Mouse (Mus musculus): ENCODE measurements around the gene Fcrl6.

Gene Fcrl6

DNA sequence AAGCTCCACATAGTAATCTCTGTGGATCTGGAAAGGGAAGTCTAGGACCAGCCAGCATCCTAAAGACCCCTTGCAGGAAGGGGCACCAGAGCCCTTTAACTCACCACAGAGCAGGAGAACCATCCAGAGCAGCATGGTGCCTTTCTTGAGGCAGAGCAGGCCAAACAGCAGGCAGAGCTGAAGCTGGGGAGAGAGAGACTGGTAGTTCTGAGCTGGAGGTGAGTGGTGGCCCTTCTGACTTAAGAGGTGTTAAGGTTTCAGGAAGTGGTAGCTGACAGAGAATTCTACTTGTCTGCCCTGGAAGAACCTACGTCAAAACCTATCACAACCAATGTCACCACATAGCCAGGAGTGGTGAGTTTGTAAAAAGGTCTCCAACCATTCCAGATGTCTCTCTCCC lies at the start of gene Fcrl6:
Gene Fcrl6, minus strand, starts transcription at position 226 of the 400 bp plus-strand sequence.
- DNase-seq: no peak

DNA sequence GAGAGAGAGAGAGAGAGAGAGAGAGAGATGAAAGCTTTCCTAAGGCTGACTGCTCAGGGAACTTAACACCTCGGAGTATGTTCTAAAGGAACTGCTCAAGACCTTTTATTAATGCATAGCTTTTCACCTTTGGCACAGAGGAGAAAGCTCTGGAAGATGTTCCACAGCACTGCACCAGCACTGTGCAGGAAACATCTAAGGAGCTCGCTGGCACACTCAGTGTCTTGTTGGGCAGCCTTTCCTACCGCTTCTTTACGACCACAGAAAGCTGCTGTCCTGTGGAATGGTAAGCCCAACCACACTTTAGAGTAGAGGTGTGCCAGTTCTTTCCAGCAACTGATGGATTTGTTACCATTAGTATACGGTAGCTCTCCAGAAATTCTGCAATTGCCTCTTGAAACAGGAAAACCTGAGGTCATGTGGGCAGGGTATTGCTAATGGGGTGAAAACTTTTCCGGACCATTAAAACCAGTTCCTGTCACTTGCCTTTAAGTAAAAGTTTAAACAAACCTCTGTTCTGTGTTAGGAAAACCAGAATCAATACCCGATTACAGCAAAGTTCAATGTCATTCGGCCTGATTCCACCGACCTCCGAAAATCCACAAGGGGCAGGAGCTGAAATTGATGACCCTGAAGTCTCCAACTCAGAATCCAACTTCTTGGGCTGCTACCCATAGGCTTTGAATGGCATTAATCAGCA lies 49.1 kb upstream of the Fcrl6 start:
- no peak for DNase-seq

DNA sequence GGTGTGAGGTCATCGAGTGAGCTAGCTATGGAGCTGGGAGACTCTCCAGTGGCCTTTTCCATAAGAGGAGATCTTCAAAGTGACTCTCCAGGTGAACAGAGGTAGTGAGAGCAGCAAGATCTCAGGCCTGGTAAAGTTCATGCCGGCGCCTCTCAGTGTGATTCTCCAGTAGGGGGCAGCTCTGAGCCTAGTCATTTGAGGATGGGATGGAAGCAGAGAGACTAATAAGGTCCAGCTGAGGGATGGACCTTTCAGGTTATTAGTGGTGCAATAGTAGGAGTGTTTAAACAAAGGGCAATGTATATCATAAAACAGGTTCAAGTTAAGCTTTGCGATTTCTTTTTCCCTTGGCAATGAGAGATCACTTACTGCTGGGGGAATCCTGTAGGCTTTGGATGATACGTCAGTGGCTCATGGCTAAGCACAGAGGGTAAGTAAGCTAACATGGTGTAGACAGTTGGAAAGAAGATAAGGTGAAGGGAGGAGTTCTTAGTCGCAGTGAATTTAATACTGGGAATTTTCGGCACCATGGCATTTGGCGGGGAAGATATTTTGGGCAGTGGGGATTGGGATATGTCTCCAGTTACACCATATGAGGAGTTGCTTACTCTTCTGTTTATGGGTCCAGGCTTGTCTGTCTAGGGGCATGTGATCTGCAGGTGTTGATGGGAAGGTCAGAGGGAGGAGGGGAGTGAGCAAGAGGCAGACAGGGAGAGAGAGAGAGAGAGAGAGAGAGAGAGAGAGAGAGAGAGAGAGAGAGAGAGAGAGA lies 48.4 kb upstream of the Fcrl6 start:
- peak; percentile 21 for DNase-seq

DNA sequence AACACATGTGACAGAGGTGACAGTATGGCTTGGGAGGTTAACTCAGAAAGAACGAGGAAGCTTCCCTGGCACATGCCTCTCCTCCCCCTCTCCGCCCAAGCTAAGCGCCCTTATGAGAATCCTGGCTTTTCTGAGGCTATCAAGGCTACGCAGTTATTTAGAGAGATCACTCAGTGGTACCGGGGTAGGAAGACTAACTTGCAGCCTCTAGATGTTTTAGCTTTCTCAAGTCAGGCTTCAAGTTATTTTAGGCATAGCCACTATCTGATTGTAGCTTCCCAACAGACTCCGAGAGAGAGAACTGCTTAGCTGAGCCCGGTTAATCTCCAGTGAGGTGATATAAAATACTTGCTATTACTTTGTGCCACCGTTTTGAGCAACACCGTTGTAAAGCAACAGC lies 47.0 kb upstream of the Fcrl6 start:
- DNase-seq: no peak

DNA sequence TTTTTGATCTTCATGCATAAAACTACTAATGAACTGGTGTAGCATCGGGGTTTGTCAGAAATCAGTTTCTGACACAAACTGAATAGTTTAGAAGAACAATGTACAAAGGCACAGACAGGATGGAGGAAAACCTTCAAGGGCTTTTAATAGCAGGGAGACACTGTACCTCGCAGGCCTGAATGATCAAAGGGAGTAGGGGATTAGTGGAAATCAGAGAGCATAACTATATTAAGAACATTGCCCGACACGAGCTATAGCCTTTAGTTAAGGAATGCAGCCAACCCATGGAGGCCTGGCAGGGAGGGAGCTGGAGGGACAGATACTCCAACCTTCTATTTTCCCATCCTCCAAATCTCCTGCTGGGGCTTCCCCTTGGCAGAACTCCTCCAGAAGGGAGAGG lies 44.9 kb upstream of the Fcrl6 start:
- DNase-seq: no peak

DNA sequence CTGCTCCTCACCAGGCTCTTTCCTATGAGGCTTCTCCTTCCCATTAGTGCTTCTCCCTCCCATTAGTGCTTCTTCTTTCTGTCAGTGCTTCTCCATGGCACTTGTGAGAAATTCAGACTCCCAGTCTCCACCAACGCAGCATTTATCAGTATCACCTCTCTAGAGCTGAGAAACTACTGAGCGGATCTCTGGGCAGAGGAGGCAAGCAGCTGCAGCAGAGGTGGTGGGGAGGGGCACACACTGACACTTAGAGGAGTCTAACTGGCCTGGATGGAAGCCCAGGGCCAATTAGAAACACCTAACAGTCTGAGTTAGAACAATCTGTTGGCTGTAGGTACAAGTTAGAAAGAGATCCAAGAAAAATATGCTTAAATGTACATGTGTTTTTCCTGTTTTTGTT lies 36.4 kb upstream of the Fcrl6 start:
- DNase-seq: no peak

DNA sequence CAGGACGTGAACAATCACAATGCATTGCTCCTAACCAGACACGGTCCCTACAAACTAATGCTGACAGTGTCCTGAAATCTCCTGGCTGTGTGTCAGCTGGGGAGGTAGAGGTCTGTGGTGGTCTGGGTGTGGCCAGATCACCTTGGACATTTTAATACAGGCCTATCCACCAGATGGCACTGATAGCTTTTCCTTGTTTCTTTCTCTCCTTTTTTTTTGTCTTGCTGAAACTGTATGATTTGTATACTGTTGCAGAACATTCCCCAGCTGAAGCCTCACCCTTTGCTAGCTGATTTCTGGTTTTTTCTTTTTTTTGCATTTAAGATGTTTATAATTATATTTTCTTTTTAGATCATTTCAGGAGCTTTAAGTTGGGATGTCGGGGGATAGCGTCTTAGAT lies 35.5 kb upstream of the Fcrl6 start:
- DNase-seq: no peak

DNA sequence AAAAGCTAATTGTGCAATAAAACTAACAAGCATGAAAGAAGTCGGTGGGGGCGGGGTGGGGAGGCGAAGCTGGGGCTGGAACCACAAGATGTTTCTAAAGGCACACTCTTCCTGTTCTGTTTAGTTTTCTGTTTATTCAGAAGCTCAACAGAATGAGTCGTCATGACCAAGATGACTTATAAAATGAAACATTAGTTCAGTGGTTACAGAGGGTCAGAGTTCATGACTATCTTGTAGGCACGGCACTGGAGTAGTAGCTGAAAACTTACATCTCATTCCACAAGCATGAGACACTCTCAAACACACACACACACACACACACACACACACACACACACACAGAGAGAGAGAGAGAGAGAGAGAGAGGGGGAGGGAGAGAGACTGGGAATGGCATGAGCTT lies 33.9 kb upstream of the Fcrl6 start:
- DNase-seq: no peak

DNA sequence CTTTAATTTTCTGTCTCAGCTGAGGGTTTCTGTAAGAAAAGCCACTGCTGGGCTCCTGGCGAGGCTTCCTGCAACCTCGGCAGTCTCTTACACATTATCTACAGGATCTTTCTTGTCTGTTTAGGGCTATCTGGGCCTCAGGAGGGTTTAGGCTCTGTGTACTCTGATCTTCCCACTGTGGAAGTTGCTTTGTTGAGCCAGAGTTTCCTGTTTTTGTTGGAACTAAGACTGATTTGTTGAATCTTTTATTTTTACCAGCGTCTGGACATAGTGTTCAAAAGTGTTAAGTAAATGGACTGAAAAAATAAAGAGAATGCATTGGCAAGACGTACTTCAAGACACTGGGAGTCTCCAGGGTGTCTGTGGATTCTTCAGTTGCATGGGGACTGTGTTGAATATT lies 32.9 kb upstream of the Fcrl6 start:
- no peak for DNase-seq

DNA sequence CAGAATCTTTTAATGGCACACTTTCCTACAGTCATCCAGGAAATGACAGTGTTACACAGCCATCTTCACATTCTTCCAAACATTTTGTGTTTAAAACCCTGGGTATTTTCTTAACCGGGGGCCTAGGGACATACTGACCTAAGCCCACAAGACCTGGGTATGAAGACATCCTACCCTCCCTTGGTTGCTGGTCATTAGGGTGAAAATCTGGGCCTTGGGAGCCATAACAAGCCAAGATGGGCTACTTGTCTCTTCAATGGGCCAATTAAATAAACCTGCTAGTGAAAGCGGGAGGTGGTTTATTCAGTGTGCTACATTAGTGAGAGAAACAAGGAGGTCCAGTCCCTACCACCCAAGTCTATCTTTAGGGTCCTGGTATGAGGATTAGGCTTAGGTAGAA lies 31.8 kb upstream of the Fcrl6 start:
- no peak for DNase-seq

DNA sequence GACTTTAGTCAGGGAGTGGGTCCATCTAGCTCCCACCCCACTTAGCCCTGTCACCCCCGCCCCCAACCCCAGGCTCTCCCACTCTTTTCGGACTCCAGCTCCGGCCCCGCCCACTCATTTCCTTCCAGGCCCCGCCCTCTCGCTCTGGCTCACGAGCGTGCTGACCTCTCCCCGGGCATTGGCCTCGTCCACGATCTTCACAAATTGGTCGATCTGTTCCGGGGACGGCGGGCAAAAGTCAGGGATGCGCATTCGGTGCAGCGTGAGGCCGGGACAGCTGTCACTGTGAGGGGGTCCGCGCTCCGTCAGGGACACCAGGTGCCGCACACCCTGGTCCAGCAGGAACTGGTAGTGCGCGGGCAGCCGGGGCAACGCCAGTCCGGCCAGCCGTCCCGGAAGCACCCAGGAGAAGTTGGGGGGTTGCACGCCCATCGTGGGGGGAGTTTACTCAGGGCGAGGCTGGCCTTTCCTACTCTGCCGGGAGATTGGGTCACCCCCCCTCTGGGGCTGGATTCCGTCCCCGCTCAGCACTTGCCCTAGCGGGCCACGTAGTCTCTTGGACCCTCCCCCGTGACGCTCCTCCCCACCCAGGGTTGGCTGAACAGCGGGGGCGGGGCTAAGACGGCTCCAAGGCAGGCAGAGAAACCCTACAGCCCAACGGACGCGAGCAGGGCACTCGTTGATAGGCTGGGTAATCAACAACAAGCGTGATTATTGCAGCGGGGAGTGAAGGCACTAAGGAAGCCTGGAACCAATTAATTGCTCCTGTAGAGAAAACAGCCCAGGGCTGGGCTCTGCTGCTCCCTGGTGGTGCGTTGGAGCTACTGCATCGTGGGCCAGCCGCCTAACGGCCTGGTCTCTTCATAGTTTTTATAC lies 30.3 kb upstream of the Fcrl6 start, which contains the start of gene Dusp23:
Gene Dusp23, minus strand, starts transcription at position 512 of the 876 bp plus-strand sequence.
- DNase-seq: peak; percentile 94

DNA sequence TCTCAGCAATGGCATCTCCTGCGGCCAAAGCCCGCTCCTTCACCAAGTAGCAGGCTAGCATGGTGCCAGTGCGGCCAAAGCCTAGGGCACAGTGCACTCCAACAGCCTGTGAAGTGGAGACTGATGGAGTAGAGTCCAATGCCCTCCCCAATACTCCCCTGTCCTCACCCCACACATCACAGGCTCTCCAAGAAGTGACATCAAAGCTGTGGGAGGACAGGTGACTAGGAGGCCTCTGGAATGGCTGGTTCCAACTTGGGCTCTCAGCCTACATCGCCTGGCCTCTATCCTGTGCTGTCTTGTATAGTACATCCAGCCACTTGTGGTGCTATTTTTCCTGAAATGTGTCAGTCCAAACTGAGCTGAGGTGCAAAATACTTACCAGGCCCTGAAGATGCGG lies 29.4 kb upstream of the Fcrl6 start:
- DNase-seq: no peak

DNA sequence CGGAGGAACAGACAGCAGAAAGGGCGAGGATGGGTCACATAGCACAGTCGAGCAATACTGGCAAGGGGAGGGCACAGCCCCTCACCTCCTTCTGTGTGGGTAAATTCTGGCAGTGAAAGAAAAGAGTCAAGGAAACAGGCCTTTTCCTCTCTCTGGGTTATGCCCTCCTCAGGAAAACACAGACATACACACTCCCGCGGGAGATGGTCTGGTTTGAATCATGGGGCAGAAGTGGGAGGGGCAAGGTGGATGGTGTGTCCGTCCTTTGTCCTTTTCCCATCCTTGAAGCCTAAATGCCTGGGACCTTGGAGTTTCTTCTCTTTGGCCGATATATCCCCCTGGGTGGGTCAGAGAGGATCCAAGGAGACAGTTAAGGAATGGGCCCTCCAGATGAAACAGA lies 27.5 kb upstream of the Fcrl6 start:
- DNase-seq: no peak

DNA sequence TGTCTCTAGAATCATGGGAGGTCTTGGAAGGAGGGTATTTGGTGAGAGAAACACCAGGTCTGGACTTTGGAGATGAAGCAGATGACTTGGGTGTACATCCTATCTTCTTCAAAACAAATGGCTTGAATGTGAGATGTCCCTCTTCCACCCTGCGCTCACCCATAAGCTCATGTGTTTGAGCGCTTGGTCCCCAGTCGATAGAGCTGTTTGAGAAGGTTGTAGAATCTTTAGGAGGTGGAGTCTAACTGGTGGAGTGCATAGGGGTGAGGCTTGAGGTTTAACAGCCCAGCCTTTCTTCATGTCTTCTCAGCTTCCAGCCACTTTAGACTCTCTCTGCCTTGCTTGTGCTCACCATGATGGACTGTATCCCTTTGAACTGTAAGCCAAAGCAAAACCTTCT lies 24.0 kb upstream of the Fcrl6 start:
- DNase-seq: no peak

DNA sequence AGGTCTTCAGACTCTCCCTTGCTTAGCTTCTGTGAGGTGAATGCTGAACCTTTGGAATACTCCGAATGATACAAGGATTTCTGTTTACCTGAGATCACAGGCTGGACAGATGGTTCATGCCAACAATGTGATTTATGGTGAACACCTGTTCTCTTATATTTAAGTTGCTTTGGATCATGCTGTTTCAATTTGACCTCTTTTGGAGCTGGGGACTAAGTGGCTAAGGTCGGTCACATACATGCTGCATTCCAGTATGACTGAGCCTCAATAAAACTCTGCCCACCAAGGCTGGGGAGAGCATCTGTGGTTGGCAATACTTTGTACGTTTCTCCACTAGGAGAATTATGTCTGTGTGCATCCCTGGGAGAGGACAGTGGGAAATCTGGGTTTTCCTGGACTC lies 21.7 kb upstream of the Fcrl6 start:
- no peak for DNase-seq

DNA sequence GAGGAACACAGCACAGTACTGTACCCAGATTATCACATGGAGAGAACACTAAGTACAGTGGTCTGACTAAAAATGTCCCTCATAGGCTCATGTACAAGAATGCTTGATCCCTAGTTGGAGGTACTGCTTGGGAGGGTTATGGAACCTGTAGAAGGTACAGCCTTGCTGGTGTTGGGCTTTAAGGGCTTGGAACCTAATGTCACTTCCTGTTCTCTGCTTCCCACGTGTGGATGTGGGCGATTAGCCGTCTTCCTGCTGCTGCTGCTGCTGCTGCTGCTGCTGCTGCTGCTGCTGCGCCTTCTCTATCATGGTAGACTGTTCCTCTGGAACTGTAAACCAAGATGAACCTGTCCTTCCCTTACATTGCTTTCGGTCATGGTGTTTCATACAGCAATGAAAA lies 21.2 kb upstream of the Fcrl6 start:
- DNase-seq: no peak

DNA sequence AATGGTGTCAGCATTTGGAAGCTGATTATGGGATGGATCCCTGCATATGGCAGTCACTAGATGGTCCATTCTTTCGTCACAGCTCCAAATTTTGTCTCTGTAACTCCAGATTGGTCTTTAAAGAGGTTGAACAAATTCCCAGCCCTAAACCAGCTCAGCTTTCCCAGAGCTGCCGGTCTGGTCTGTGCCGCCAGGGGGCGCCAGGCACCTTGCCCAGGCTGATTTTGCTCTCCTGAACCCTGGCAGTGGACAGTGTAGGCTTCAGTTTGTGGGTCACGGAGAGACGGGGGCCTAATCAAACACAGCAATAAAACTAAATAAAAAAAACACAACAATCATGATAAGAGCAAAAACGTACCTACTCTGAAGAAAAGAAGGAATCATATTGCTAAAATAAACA lies 16.9 kb upstream of the Fcrl6 start:
- DNase-seq: peak; percentile 67

DNA sequence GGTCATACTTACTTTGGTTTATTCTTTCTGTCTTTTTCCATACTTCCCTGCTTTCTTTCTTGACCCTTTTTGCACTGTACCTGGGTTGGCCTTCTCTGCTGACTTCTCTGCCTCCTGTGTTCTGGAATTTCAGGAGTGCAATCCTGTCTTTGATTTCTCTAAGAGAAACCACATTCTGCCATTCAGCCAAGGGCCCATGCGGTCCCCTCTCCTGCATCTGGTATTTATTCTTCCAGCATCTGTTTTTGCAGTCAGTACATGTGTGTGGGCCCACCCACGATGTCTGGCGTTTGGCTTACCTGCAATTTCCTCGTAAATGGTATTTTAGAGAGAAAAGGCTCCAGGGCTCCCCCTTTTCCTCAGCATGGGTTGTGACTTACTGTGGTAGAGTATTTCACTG lies 15.8 kb upstream of the Fcrl6 start:
- DNase-seq: no peak

DNA sequence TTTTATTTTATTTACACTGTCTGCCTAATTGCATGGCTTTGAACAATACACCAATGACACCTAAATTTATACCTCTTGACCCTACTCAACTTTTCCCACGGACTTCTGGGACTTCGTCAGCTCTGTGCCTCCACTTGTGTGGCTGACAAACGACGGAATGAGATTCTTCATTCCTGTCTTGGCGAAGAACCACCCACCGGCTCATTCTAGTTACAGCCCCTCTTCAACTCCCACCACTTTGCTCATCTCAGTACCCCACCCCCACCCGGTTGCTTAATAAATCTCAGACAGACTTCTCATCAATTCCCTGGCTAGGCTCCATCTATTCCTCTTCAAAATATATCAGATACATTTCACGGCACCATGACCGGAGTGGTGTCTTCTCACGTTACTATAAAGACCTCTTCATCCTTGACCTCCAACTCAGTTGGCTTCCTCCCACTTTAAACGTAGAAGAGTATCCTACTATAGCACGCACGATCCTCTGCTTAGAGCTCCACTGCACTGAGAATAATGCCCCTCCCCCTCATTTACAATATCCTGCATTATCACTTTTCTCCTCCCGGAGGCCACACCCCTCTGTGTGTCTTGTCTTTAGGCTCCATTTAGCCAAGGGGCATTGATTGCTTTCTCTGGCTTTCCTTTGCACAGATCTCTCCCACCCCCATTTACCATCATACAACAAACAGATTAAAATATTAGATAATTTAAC lies 15.2 kb upstream of the Fcrl6 start:
- DNase-seq: no peak

DNA sequence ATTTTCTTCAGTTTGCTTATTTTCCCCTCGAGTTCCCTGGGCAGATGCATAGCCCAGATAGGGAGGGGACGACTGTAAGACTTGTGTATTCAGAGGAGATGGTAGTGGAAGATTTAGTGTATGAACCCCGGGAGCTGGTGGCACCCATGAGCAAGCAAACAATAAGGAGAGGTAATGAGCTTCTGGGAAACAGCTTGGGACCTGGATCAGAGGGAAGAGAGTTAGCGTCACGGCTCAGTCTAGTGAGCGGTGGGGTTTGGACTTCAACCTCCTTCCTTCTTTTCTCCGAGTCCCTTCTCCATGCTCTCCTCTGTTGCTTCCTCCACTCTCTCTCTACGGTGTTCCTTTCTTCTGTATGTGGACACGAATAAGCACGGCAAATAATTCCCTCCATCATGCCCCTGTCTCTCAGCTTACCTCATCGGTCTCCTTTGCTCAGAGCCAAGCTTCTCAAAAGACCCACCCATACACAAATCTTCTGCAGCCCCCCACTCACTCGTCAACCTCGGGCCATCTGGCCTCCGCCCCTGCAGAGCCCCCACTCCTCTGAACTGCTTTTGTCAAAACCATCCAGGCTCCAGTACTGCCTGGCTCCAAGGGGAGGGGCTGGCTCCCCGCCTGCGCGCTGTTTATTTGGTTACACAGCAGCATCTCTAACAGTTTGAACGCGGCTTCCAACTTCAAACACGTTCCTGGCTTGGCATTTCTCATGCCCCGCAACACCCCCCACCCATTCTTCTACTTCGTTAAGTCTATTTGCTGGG lies 14.4 kb upstream of the Fcrl6 start:
- DNase-seq: no peak

DNA sequence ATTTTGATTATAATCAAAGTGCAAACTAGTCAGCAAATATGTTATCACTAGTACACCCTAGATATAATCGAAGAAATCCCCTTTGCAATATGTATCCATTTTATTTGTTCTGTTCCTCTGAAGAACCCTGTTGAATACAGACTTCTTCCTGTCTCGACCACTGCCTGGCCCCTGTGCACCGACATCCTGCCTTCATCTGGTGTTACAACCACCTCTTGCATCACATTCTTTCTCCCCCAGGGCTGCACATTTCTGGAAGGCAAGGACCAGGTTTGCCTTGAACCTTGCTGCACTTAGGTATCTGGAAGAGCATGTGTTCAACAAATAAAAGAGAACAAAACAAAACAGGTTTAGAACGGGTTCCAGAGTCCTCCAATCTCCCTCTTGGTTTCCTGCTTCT lies 13.1 kb upstream of the Fcrl6 start:
- DNase-seq: no peak

DNA sequence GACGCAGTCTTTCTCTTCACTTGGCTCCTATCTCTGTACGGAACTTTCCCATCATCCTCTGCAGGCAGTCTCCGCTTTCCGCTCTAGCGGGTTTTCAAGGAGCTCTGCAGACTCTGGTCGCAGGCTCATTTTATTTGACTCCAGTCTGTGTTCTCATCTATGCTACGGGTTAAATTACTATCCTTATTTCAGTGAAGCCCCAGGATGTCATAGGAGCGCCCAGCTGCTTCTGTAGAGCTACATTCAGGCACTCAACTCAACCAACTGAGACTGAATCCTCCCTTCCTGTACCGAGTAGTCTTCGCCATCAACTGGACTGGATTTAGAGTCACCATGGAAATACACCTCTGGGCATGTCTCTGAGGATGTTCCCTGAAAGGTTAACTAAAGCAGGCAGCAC lies 12.3 kb upstream of the Fcrl6 start:
- no peak for DNase-seq

All from thymus, postnatal 14 days (tissue).